Mouse (Mus musculus): Measurements from ENCODE around the gene Tstd2.

DNA sequence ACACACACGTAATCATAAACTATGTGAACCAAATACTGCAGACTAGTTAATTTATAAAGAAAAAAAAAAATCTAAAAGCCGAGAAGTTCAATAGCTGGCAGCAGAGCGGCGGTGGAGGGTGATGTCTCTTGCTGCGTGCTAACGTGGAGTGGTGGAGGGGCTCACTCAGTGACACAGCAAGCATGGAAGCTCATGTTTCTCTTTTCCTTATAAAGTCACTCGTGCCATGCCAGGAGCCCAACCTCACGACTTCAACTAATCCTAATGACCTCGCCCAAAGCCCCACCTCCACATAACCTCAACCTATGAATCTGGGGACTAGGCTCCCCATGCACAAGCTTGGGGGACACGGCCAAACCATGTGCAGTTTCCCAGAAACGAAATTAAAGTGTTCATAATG, 55.9 kb downstream of the Tstd2 start:
- TF ChIP-seq POLR2A (IDR thresholded peaks at IDR 0.05; ENCODE audit: low read depth, low read length) (no peak), CTCF (IDR thresholded peaks at IDR 0.05; ENCODE audit: borderline replicate concordance, insufficient read depth, low read length) (no peak)
